Mouse (Mus musculus) brain, adult 2 months (tissue): Measurements from ENCODE around the gene Slf2.

Source experiments
- DNase-seq: peaks from one replicate; pipeline ENCODE4 v3.0.0; 2011; ENCODE audit warnings: low read depth, low spot score

The Slf2 gene

GRCm38 (mm10) chr19:44908836-44909460, 22.0 kb upstream of the Slf2 start:
- DNase-seq, result no peak

GRCm38 (mm10) chr19:44914481-44915249, 16.3 kb upstream of the Slf2 start:
- DNase-seq, result no peak

- no peak for DNase-seq
These were observed 12.8 kb upstream of the Slf2 start for GRCm38 (mm10) chr19:44918171-44918570.

GRCm38 (mm10) chr19:44921466-44922139, 9.3 kb upstream of the Slf2 start:
- peak; percentile 46 for DNase-seq

- DNase-seq, result no peak
These were observed 8.4 kb upstream of the Slf2 start for GRCm38 (mm10) chr19:44922521-44922920.

- DNase-seq, result no peak
These were observed 6.3 kb upstream of the Slf2 start for GRCm38 (mm10) chr19:44924699-44925098.

GRCm38 (mm10) chr19:44926781-44927180, 4.2 kb upstream of the Slf2 start:
- no peak for DNase-seq

GRCm38 (mm10) chr19:44927250-44927649, 3.7 kb upstream of the Slf2 start:
- DNase-seq, result no peak

GRCm38 (mm10) chr19:44928185-44928584, 2.8 kb upstream of the Slf2 start:
- DNase-seq, result peak; percentile 29

GRCm38 (mm10) chr19:44929251-44929650, 1.7 kb upstream of the Slf2 start:
- no peak for DNase-seq

- DNase-seq, result no peak
These were observed 1.3 kb upstream of the Slf2 start for GRCm38 (mm10) chr19:44929663-44930062.

- no peak for DNase-seq
These were observed 829 bp upstream of the Slf2 start for GRCm38 (mm10) chr19:44930122-44930521.

- peak; percentile 95 for DNase-seq
These were observed 456 bp downstream of the Slf2 start for GRCm38 (mm10) chr19:44931454-44931759.

GRCm38 (mm10) chr19:44932051-44932450, 1.1 kb downstream of the Slf2 start:
- DNase-seq, result peak; percentile 14

- peak; percentile 47 for DNase-seq
These were observed 2.2 kb downstream of the Slf2 start for GRCm38 (mm10) chr19:44933136-44933535.

GRCm38 (mm10) chr19:44959633-44960032, 28.7 kb downstream of the Slf2 start:
- DNase-seq, result no peak

- no peak for DNase-seq
These were observed 35.0 kb downstream of the Slf2 start for GRCm38 (mm10) chr19:44965978-44966377.

GRCm38 (mm10) chr19:44968329-44968728, 37.4 kb downstream of the Slf2 start:
- DNase-seq, result no peak

GRCm38 (mm10) chr19:44976636-44977035, 45.7 kb downstream of the Slf2 start:
- DNase-seq, result no peak

- no peak for DNase-seq
These were observed 46.2 kb downstream of the Slf2 start for GRCm38 (mm10) chr19:44977148-44977547.

GRCm38 (mm10) chr19:44980787-44981186, 49.8 kb downstream of the Slf2 start:
- no peak for DNase-seq

- DNase-seq, result no peak
These were observed 51.6 kb downstream of the Slf2 start for GRCm38 (mm10) chr19:44982477-44983115.
